Mouse (Mus musculus) myocyte (in vitro differentiated cells): ENCODE results near the gene Gm5128.
"Not testable (repeated sequence)": the region's sequence is repeated elsewhere in the genome, so short reads cannot be mapped to it uniquely, and the experiment has no call there.

Experiments used
- MAX ChIP-seq: IDR thresholded peaks from one replicate; pipeline ENCODE4 v1.6.1; 2011; ENCODE audit warnings: low read depth, mild to moderate bottlenecking, control low read depth
- MYOG ChIP-seq, 3 experiments: IDR thresholded peaks; one replicate each; pipeline ENCODE4 v1.6.1; 2011; ENCODE audit warnings: control low read depth in 2 of 3, low read depth in 2 of 3, mild to moderate bottlenecking in 2 of 3; ENCODE audit not compliant: insufficient read length in 2 of 3, control insufficient read depth in 1 of 3, insufficient read depth in 1 of 3
- POLR2A ChIP-seq: IDR thresholded peaks from one replicate; pipeline ENCODE4 v1.6.1; 2011; ENCODE audit warnings: low read depth, mild to moderate bottlenecking, control low read depth, moderate library complexity; ENCODE audit not compliant: insufficient read length
- TCF12 ChIP-seq: IDR thresholded peaks from one replicate; pipeline ENCODE4 v1.6.1; 2011; ENCODE audit warnings: mild to moderate bottlenecking, control low read depth; ENCODE audit not compliant: poor library complexity, insufficient read depth, severe bottlenecking
- USF1 ChIP-seq: IDR thresholded peaks from one replicate; pipeline ENCODE4 v1.6.1; 2011; ENCODE audit warnings: low read depth, mild to moderate bottlenecking, control low read depth, moderate library complexity

DNA sequence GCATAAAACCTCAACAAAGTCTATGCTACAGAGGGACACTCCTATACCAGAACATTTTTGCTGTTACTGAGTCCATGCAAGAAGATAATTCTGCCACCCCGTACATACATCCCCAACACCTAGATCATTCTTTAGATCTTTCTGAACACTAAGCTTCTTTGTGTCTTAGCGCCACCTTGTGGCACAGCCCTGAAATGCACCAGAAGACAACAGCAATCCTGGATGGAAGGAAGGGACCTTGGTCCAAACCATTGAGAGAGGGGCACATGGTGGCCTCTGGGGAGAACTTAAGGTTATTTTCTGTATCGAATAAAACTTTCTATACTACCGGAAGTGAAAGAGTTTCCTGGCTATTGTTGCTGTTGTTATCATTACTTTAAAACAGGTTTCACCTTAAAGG lies 11.1 kb upstream of the Gm5128 start:
- not testable (repeated sequence) for TF ChIP-seq MAX; POLR2A; MYOG (IDR thresholded peaks at IDR 0.05; ENCODE audit: control insufficient read depth in 1 of 3, insufficient read depth in 1 of 3, insufficient read length in 2 of 3, low read depth in 2 of 3); USF1; TCF12
